Mouse (Mus musculus) heart, embryonic 14.5 days (tissue): ENCODE results near the gene Chat. TPM values are rescaled to one million over a fixed set of nuclear protein-coding genes. Genes with fewer than 3 reads are reported as not detected.
A peak's percentile ranks its signal among the peaks of the same experiment; 100 is the strongest.

Source experiments
- ATAC-seq: fragments of 200-750 bp; cut with Nextera tagmentation; 2 replicates; pipeline ENCODE4 v1.8.0; 2017; ENCODE audit warnings: low read depth, moderate TSS enrichment; ENCODE audit not compliant: insufficient number of reproducible peaks, insufficient read depth, low FRiP score
- H3K27ac ChIP-seq, 2 experiments: fragments of 200-500 bp in 1 of 2; fragments of 300-500 bp in 1 of 2; sonication (generic) in 1 of 2; replicated peaks in 1 of 2; 2 replicates each; pipeline ENCODE4 v1.5.1; 2012 to 2014; ENCODE audit warnings: low read depth in 2 of 2, low read length in 2 of 2, control low read depth in 1 of 2, mild to moderate bottlenecking in 1 of 2, mixed read lengths in 1 of 2; ENCODE audit not compliant: control insufficient read depth in 1 of 2, insufficient read depth in 1 of 2
- H3K27me3 ChIP-seq: fragments of 300-500 bp; sonication (generic); 2 replicates; pipeline ENCODE4 v1.6.1; 2014; ENCODE audit warnings: mild to moderate bottlenecking, low read length, control low read depth; ENCODE audit not compliant: control insufficient read depth, insufficient read depth
- H3K36me3 ChIP-seq: fragments of 300-500 bp; sonication (generic); 2 replicates; pipeline ENCODE4 v1.6.1; 2014; ENCODE audit warnings: mild to moderate bottlenecking, control low read depth, low read length, mixed read lengths; ENCODE audit not compliant: control insufficient read depth, insufficient read depth
- H3K4me1 ChIP-seq, 2 experiments: fragments of 200-500 bp in 1 of 2; fragments of 300-500 bp in 1 of 2; sonication (generic) in 1 of 2; 2 replicates each; pipeline ENCODE4 v1.6.1; 2012 to 2014; ENCODE audit warnings: low read length in 2 of 2, control low read depth in 1 of 2, mixed read lengths in 1 of 2; ENCODE audit not compliant: control insufficient read depth in 2 of 2, insufficient read depth in 2 of 2
- H3K4me2 ChIP-seq: fragments of 300-500 bp; sonication (generic); 2 replicates; pipeline ENCODE4 v1.6.1; 2014; ENCODE audit warnings: mild to moderate bottlenecking, low read length
- H3K4me3 ChIP-seq, 2 experiments: fragments of 200-500 bp in 1 of 2; fragments of 300-500 bp in 1 of 2; sonication (generic) in 1 of 2; 2 replicates each; pipeline ENCODE4 v1.5.1; 2012 to 2014; ENCODE audit warnings: low read length in 2 of 2, mild to moderate bottlenecking in 2 of 2, control low read depth in 1 of 2, low read depth in 1 of 2, moderate library complexity in 1 of 2; ENCODE audit not compliant: control insufficient read depth in 1 of 2, insufficient read depth in 1 of 2
- H3K9ac ChIP-seq: fragments of 300-500 bp; sonication (generic); 2 replicates; pipeline ENCODE4 v1.6.1; 2014; ENCODE audit warnings: mild to moderate bottlenecking, low read length
- H3K9me3 ChIP-seq: fragments of 300-500 bp; sonication (generic); 2 replicates; pipeline ENCODE4 v1.6.1; 2016; ENCODE audit warnings: low read length, control low read depth; ENCODE audit not compliant: control insufficient read depth
- WGBS: fragments of 180-500 bp; shearing (Covaris S2); extraction: QIAGEN DNeasy Blood & Tissue Kit; methylation state at CpG from one replicate; pipeline ENCODE4 v1.1.7; 2014; 5-methylcytosine and 5-hydroxymethylcytosine counted together
- polyA plus RNA-seq: library from polyadenylated mRNA; unstranded; fragments of >200 nt; fragmentation: Nextera tagmentation; extraction: Ambion mirVana; gene quantifications from 2 replicates; pipeline ENCODE4 v1.2.1, GENCODE M21; 2014

Gene Chat
- polyA plus RNA-seq, 1 experiment from 2014 or later, result not detected

GRCm38 (mm10) chr14:32476559-32476958, 10.8 kb upstream of the Chat start:
- no peaks in the 10 kb centered on the region for H3K4me1 ChIP-seq
- no peak overlapping the region for H3K27ac ChIP-seq
- H3K27me3 ChIP-seq, result peaks cover 10% of the 10 kb centered on the region
- no peak overlapping the region for H3K4me3 ChIP-seq
- no peaks in the 10 kb centered on the region for H3K9me3 ChIP-seq
- WGBS, result 66% methylated on average over 6 of the region's 6 CpGs
- H3K36me3 ChIP-seq, result no peaks in the 10 kb centered on the region
- no peak overlapping the region for H3K4me2 ChIP-seq
- H3K9ac ChIP-seq, result no peak overlapping the region
- ATAC-seq, result no peak

GRCm38 (mm10) chr14:32472996-32473395, 7.2 kb upstream of the Chat start:
- H3K9me3 ChIP-seq, result no peaks in the 10 kb centered on the region
- no peak for ATAC-seq
- H3K27ac ChIP-seq, result no peak overlapping the region
- H3K4me3 ChIP-seq, result no peak overlapping the region
- H3K27me3 ChIP-seq, result peaks cover 19% of the 10 kb centered on the region
- H3K9ac ChIP-seq, result no peak overlapping the region
- no peaks in the 10 kb centered on the region for H3K4me1 ChIP-seq
- no peaks in the 10 kb centered on the region for H3K36me3 ChIP-seq
- WGBS, result 8% methylated on average over 4 of the region's 4 CpGs
- no peak overlapping the region for H3K4me2 ChIP-seq

DNA sequence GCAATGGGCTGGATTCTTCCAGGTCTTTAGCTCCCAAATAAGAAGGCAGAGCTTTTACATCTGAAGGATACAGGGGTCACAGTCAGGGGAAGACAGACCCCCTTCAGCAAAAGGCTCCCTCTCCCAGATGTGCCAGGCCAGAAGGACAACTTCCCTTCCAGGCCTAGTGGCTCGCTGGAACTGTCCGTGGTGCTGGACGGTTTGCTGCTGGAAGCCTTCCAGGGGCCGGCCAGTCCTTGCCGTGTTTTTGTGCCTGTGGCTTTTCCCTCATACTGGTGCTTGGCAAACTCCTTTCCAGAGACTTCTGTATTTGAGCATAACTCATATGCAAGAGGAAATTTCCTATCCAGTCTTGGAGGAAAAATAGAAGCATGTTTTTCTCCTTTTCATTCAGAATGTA, 1.8 kb upstream of the Chat start:
- Histone ChIP-seq H3K4me2 (no peak overlapping the region), H3K9ac (no peak overlapping the region), H3K27me3 (peaks cover 67% of the 10 kb centered on the region), H3K27ac (no peak overlapping the region), H3K4me1 (peaks cover 0 to 15% of the 10 kb centered on the region in 2 experiments; a peak in 3 of 4 replicates), H3K9me3 (no peaks in the 10 kb centered on the region), H3K4me3 (no peak overlapping the region), H3K36me3 (no peaks in the 10 kb centered on the region)
- ATAC-seq, result no peak
- WGBS, result 4% methylated on average over 5 of the region's 5 CpGs

DNA sequence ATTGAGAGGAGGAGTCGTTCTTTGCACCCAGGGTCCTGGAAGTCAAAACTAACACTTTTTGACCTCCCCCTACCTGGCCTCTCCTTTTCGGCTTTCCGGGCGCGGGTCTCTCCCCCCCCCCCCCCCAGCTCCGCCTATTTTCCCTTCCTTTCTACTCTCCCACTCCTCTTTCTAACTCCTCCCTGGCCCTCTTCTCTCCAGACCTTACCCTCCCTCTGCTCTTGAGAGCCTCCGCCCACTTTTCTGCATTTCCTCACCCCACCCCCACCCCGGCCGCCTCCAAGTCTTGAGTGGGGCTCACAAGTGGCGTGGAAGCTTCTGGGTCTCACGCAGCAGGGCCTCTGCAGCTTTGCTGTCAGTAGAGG, 301 bp downstream of the Chat start:
- no peak overlapping the region for H3K9ac ChIP-seq
- H3K4me2 ChIP-seq, result peak overlapping the region; percentile 65; the same call in 1 of the 2 replicates
- H3K36me3 ChIP-seq, result no peaks in the 10 kb centered on the region
- 4% methylated on average over 7 of the region's 11 CpGs for WGBS
- no peaks in the 10 kb centered on the region for H3K9me3 ChIP-seq
- no peak for ATAC-seq
- no peak overlapping the region for H3K27ac ChIP-seq
- peaks cover 0 to 15% of the 10 kb centered on the region in 2 experiments; a peak in 3 of 4 replicates for H3K4me1 ChIP-seq
- peaks cover 83% of the 10 kb centered on the region for H3K27me3 ChIP-seq
- peak overlapping the region in 1 of 2 experiments; percentile 34; a peak in 1 of 4 replicates for H3K4me3 ChIP-seq

DNA sequence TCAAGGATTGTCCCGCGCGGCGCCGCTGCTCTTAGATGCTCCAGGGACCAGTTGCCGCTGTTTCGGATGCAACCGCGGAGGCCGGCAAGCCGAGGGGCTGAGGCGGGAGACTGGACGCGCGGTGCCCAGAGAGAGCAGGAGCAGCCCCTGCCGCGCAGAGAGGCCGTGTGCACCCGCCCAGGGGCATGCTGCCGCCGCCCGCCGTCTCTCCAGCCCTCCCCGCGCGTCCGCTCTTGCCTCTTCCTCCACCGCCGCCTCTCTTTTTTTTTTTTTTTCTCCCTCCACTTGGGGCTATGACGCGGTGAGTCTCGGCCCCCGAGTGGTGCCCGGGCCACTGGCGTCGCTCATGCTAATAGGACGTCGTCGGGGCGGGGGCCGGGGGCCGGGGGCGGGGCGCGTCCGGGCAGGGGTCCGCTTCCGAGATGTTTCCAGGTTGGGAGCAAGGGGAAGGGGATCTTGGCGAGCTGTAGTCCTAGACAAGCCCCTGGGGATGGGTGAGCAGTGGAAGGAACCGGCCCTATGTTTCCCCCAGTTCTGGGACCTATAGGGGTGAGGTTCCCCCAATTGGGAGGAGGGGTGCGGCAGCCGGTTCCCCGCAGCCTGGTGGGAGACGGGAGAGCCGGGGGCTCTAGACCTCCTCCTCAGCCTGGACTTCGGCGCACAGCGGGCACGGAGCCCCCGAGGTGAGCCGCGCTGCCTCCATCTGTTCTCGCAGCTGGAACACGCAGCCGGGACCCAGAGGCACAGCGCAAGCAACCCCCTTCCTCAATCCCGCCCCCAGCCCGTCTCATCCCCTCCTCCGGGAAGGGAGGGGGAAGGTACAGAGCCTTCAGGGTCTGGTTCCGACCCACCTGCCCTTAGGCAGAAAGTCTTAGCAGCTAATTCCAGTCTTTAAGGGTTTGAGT, 936 bp downstream of the Chat start, which contains the start of gene Slc18a3:
Gene Slc18a3 (minus strand): TSS at position 250 of the 905 bp plus-strand sequence.
- no peak for ATAC-seq
- Histone ChIP-seq H3K4me1 (peaks cover 0 to 15% of the 10 kb centered on the region in 2 experiments; a peak in 3 of 4 replicates), H3K27me3 (peaks cover 90% of the 10 kb centered on the region)

DNA sequence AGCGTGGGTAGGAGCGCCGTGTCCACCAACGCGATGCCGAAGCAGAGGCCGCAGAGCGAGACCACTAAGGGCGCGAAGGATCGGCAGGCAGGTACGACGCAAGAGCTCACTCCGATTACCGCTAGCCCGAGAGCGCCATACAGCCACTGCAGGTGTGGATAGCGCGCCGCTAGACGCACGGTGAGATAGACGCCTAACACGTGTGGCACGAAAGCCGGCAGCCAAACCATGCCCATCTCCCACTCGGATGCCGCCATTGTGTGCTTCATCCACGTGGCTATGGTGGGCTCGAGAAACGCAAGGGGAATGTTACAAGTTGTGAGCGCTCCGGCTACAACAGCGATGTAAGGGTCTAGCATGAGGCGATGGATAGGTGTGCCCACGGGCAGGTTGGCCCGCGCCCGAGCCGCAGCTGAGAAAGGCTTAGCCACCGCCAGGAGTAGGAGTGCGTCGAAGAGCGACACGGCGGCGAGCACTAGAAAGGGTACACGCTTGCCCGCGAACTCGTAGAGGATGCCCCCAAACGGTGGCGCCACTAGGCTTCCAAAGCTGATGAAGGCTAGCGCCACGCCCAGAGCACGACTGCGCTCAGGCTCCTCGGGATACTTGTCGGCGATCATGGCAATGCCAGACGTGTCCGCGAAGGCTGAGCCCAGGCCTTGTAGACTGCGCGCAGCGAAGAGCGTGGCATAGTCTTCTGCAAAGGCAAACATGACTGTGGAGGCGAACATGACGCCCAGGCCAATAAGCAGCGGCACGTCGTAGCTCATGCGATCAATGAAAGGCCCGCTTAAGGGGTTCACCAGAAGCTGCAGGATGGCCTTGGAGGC, 2.4 kb downstream of the Chat start:
- Histone ChIP-seq H3K4me3 (0 out of 4 replicates have a peak overlapping the region, but pooled peaks of 1 of the 2 experiments have one; percentile 34), H3K4me1 (peaks cover 0 to 15% of the 10 kb centered on the region in 2 experiments; a peak in 3 of 4 replicates), H3K9ac (no peak overlapping the region), H3K36me3 (no peaks in the 10 kb centered on the region), H3K4me2 (no peak overlapping the region; the same call in 1 of the 2 replicates), H3K27me3 (peaks cover 99% of the 10 kb centered on the region), H3K27ac (no peak overlapping the region), H3K9me3 (no peaks in the 10 kb centered on the region)
- WGBS, result 3% methylated on average over 74 of the region's 74 CpGs
- ATAC-seq, result no peak

More for the DNA sequence above, 936 bp downstream of the Chat start, which contains the start of gene Slc18a3:
- Histone ChIP-seq H3K9ac (no peak within 1 kb of the TSS), H3K9me3 (no peaks in the 10 kb centered on the region), H3K36me3 (no peaks in the 10 kb centered on the region), H3K4me2 (peak within 1 kb of the TSS; percentile 65), H3K27ac (no peak within 1 kb of the TSS), H3K4me3 (peak within 1 kb of the TSS; percentile 23 to 34)
- WGBS, result under 1% methylated on average over 65 of the region's 70 CpGs

DNA sequence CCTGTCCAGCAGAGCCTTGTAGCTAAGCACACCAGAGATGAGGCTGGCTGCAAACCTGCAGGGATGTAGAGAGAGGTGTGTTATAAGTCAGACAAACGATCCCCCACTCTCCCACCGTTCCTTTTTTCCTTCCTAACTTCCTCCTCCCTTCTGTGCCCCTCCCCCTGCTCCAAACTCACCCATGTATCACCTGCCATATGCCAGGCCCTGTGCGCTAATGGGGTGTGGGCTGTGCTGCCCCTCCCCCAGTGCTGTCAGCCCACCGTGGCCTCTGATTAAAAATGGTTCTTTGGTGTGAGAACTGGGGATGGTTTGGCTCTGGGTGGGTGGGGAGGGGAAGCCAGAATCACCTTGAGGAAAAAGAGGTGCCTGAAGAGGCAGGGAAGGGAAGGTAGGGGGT, 13.2 kb downstream of the Chat start:
- no peaks in the 10 kb centered on the region for H3K4me1 ChIP-seq
- no peak for ATAC-seq
- no peaks in the 10 kb centered on the region for H3K9me3 ChIP-seq
- peaks cover 27% of the 10 kb centered on the region for H3K27me3 ChIP-seq
- H3K9ac ChIP-seq, result no peak overlapping the region
- WGBS, result 17% methylated on average over 4 of the region's 4 CpGs
- H3K27ac ChIP-seq, result no peak overlapping the region
- no peaks in the 10 kb centered on the region for H3K36me3 ChIP-seq
- no peak overlapping the region for H3K4me3 ChIP-seq
- no peak overlapping the region for H3K4me2 ChIP-seq
